Mouse (Mus musculus) activated CD4-positive, CD25-positive, alpha-beta regulatory T cell (primary cell): Measurements from ENCODE around the gene Sult2a2. TPM values are rescaled to one million over a fixed set of nuclear protein-coding genes. Genes with fewer than 3 reads are reported as not detected.

Source experiments
- polyA plus RNA-seq, 2 experiments: library from polyadenylated mRNA; unstranded; fragments of 100-300 nt; shearing (Covaris generic); gene quantifications; one replicate each; pipeline ENCODE4 v1.2.1; 2017

Sult2a2 gene
- polyA plus RNA-seq = not detected

DNA sequence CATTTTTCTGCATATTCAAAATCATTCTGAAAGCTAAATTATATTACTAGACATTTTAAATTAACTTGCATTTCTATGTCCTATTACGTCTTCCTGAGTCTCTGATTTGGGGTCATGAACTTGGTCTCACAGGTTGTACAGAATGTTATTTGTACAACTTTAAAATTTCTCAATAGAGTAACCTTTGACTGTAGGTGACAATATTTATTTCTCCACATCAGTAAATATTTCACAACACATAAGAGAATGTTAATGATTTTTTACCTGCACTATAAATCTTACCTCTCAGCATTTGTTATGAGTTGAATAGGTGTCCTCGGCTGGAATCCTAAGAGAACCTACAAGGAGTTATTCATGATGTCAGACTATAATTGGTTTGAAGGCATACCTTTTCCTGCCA, at the start of gene Sult2a2:
Gene Sult2a2, plus strand, starts transcription at position 301 of the 400 bp plus-strand sequence.

Other genes starting within 250 kb of the Sult2a2 start
- gene Bsph2, start 162.4 kb upstream of the Sult2a2 start, polyA plus RNA-seq = not detected
- not detected for gene Sult2a5, start 109.5 kb upstream of the Sult2a2 start, polyA plus RNA-seq
- gene Sult2a1, start 103.9 kb downstream of the Sult2a2 start, polyA plus RNA-seq = not detected